Mouse (Mus musculus): Measurements from ENCODE around the gene Nav2. TPM values are rescaled to one million over a fixed set of nuclear protein-coding genes. Genes with fewer than 3 reads are reported as not detected.

Gene Nav2
- polyA plus RNA-seq, 1 experiment from 2014 or later = 25.6 TPM

Other genes starting within 250 kb of the Nav2 start
- 32.1 and 35.2 TPM in 2 replicates for gene Zdhhc13, start 119.7 kb upstream of the Nav2 start, polyA plus RNA-seq (2016; fragmentation: Nextera tagmentation; extraction: Ambion mirVana)
- 0.44 TPM in 1 of 2 replicates, not detected in the other for gene Csrp3, start 60.7 kb upstream of the Nav2 start, polyA plus RNA-seq (2016; fragmentation: Nextera tagmentation; extraction: Ambion mirVana)
- gene E2f8, start 27.1 kb upstream of the Nav2 start, polyA plus RNA-seq (2016; fragmentation: Nextera tagmentation; extraction: Ambion mirVana) = 15.7 and 17.4 TPM in 2 replicates

All from hindbrain, embryonic 10.5 days (tissue).